Mouse (Mus musculus) bone marrow macrophage, adult 2 months (primary cell): ENCODE measurements around the gene Afmid.

ENCODE experiments used
- CTCF ChIP-seq: IDR thresholded peaks from 2 replicates; pipeline ENCODE4 v1.5.1; 2012; ENCODE audit warnings: low read depth, mild to moderate bottlenecking, low read length, moderate library complexity
- POLR2A ChIP-seq: IDR thresholded peaks from 2 replicates; pipeline ENCODE4 v1.6.1; 2012; ENCODE audit warnings: mild to moderate bottlenecking, low read depth, low read length, borderline replicate concordance

DNA sequence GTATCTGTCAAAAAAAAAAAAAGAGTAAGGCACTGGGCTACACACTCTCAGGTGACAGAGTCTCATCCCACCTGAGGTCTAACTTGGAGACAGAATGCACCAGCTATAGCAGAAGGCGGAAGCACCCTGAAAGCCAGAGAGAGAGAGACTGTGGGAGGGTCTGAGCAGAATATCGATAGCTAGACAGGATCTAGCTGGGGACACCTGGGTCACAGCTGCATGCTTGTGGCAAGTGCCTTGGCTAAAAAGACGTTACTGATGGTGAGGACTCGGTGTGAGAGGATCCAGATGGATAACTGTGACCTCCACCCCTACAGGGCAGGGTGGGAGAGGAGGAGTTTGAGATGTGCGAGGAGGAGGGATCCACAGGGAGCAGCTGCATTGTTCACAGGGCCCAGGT is 28.8 kb upstream of the Afmid start:
- TF ChIP-seq CTCF, result no peak
- TF ChIP-seq POLR2A, result no peak
